Mouse (Mus musculus): Measurements from ENCODE around the gene Rprm. TPM values are rescaled to one million over a fixed set of nuclear protein-coding genes. Genes with fewer than 3 reads are reported as not detected.
A peak's percentile ranks its signal among the peaks of the same experiment; 100 is the strongest.

The Rprm gene
- polyA plus RNA-seq, 1 experiment from 2014 or later: 2.5 TPM

DNA sequence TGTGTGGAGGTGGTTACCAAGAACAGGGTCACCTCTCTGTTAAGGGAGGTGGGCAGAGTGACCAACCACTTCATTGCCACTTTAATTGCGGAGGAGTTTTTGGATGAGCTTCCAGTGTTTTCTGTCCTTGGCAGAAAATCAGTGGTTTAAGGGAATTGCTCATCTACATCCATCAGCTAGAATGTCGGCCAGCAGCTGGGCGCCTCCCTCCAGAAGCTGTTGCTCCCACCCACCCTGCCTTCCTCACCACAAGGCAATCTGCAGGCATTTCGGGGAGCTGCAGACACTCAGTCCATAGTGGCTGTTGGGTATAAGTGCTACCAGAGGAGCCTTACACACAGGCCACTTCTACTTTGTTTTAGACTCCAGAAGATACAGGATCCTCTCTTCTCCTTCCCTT is 902 bp upstream of the Rprm start:
- DNase-seq: no peak
- WGBS: 55% methylated on average over 4 of the region's 4 CpGs

DNA sequence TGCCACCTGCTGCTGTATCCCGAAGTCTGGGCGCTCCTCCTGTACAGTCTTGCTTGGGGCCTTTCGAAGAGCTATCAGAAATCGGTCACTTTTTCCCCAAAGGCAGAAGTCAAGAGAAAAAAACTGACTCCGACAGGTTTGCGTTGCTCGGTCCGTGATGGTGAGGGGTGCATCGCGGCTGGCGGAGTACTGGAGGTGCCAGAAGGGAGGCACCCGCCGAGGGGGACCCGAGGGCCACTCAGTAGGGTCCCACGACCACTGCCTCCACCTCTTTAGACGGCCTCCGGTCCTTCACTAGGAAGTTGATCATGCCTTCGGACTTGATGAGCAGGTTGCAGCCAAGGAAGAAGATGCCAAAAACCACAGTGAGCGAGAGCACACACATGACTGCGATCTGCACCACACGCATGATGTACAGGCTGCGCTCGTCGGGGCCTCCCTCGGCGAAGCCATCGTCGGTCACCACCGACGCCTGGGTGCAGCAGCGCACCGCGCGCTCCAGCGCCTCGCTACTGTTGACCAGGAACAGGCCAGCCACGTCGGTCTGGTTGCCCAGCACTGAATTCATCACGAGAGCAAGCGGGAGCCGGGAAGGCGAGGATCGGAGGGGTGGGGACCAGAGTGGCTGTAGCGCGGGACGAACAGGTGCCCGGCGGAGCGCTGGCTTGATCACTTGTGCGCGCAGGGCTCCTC is 469 bp downstream of the Rprm start:
- Histone ChIP-seq H3K9me3 (ENCODE audit: low read depth, low read length) (no peaks in the 10 kb centered on the region), H3K36me3 (ENCODE audit: insufficient read depth) (no peaks in the 10 kb centered on the region), H3K4me1 (ENCODE audit: insufficient read depth) (peaks cover 7% of the 10 kb centered on the region; the same call in 1 of the 2 replicates), H3K4me3 (ENCODE audit: low read depth, low read length) (peak overlapping the region; percentile 42), H3K27me3 (ENCODE audit: insufficient read depth, low read length) (peaks cover 8% of the 10 kb centered on the region), H3K27ac (ENCODE audit: low read depth) (peak overlapping the region; percentile 58; the same call in 1 of the 2 replicates), H3K4me2 (peak overlapping the region; percentile 78), H3K9ac (peak overlapping the region; percentile 29; the same call in 1 of the 2 replicates)
- DNase-seq: no peak
- peak; percentile 83 for ATAC-seq (ENCODE audit: insufficient read depth)
- 1% methylated on average over 51 of the region's 51 CpGs for WGBS
- no peak for TF ChIP-seq CTCF (IDR thresholded peaks at IDR 0.05; ENCODE audit: low read depth)

More for the DNA sequence above, 902 bp upstream of the Rprm start:
- H3K4me3 ChIP-seq (ENCODE audit: low read depth, low read length): no peak overlapping the region
- no peak for TF ChIP-seq CTCF (IDR thresholded peaks at IDR 0.05; ENCODE audit: low read depth)
- H3K9me3 ChIP-seq (ENCODE audit: low read depth, low read length): no peaks in the 10 kb centered on the region
- H3K27me3 ChIP-seq (ENCODE audit: insufficient read depth, low read length): peaks cover 8% of the 10 kb centered on the region
- no peak overlapping the region for H3K4me2 ChIP-seq
- peaks cover 7% of the 10 kb centered on the region; the same call in 1 of the 2 replicates for H3K4me1 ChIP-seq (ENCODE audit: insufficient read depth)
- H3K36me3 ChIP-seq (ENCODE audit: insufficient read depth): no peaks in the 10 kb centered on the region
- no peak overlapping the region for H3K9ac ChIP-seq
- ATAC-seq (ENCODE audit: insufficient read depth): no peak
- no peak overlapping the region for H3K27ac ChIP-seq (ENCODE audit: low read depth)

DNA sequence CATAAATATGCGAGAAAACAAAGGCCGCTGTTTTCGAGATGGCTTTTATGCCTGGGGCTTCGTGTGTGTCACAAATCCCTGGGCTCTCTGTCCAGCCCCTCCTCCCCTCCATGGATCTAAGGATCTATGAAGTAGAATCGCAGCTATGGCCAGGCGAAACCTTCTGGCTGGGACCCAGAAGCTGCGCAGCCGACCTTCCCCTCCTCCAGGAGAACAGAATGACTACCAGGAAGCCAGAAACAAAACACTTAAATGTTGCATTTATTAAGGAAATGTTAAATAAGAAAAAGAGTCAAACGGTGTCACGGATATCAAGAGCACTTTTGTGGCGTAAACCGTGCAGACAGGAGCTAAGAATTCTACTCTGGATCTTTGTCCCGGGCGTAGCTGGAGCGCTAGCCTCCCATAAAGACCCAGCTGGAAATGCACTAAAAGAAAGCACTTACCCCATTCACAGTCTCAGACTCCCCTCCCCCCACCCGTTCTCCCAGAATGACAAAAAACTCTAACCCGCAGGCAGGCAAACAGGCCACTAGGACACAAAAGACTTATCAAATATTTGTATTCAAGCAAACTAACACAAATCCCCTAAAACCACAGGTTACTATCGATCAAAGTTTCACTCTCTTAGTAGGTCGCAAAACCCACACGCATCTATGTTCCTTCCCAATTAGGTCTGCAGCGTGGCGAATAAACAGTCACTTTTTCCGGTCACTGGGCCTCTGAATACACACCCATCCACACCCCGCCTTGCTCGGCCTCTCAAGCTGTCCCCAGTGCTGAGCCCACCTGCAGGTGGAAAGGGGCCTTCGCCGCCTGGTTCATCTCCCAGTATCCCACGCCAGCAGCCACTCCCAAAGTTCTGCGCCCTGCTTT is 1.3 kb downstream of the Rprm start:
- no peak for TF ChIP-seq CTCF (IDR thresholded peaks at IDR 0.05; ENCODE audit: low read depth)
- H3K27me3 ChIP-seq (ENCODE audit: insufficient read depth, low read length): peaks cover 8% of the 10 kb centered on the region
- no peaks in the 10 kb centered on the region for H3K9me3 ChIP-seq (ENCODE audit: low read depth, low read length)
- peak overlapping the region; percentile 29; the same call in 1 of the 2 replicates for H3K9ac ChIP-seq
- peak; percentile 16; the same call in 1 of the 2 replicates for ATAC-seq (ENCODE audit: insufficient read depth)
- WGBS: 3% methylated on average over 29 of the region's 29 CpGs
- H3K4me2 ChIP-seq: peak overlapping the region; percentile 78
- peak overlapping the region; percentile 42 for H3K4me3 ChIP-seq (ENCODE audit: low read depth, low read length)
- H3K27ac ChIP-seq (ENCODE audit: low read depth): no peak overlapping the region
- H3K36me3 ChIP-seq (ENCODE audit: insufficient read depth): no peaks in the 10 kb centered on the region
- peak; percentile 40 for DNase-seq
- H3K4me1 ChIP-seq (ENCODE audit: insufficient read depth): peaks cover 7% of the 10 kb centered on the region; the same call in 1 of the 2 replicates

DNA sequence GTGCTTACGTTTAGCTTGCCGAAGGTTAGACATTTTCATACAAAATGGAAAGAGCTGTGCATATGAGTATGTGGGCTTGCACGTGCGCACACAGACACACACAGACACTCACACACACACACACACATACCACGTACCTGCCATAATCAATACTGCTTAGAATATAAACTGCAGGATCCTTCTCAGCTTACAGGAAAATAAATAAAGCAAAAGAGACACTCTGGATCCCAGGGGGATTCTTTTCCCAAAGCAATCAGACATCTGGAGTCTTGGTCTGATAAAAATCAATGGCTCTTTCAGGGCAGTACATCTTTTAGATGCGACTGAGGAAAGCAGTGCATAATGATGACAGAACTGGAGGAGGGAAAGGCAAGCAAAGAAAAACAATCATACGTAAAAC is 6.4 kb downstream of the Rprm start:
- 72% methylated on average over 7 of the region's 7 CpGs for WGBS

DNA sequence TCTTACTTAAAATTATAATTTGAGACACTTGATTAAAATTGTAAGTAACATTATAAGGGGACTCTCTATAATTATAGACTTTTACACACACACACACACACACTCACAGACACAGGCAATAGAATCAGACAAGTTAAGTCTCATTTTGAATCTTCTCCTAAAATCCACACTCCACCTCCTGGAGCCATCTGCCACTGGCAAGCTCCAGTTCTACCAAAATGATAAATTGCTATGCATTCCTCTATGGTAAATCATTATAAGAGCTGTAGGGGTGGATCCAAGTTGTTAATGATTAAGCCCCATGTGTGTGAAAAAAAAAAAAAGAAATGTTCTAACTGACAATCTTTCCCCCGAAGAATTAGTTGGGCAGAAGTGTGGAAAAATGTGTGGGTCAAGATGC is 13.8 kb downstream of the Rprm start:
- no peak overlapping the region for H3K27ac ChIP-seq (ENCODE audit: low read depth)
- no peak overlapping the region for H3K4me3 ChIP-seq (ENCODE audit: low read depth, low read length)
- no peaks in the 10 kb centered on the region for H3K9me3 ChIP-seq (ENCODE audit: low read depth, low read length)
- H3K9ac ChIP-seq: no peak overlapping the region
- no peak for ATAC-seq (ENCODE audit: insufficient read depth)
- H3K4me1 ChIP-seq (ENCODE audit: insufficient read depth): no peaks in the 10 kb centered on the region
- no peaks in the 10 kb centered on the region for H3K36me3 ChIP-seq (ENCODE audit: insufficient read depth)
- no peak for DNase-seq
- no peak for TF ChIP-seq CTCF (IDR thresholded peaks at IDR 0.05; ENCODE audit: low read depth)
- 47% methylated on average over 1 of the region's 1 CpGs for WGBS
- H3K4me2 ChIP-seq: no peak overlapping the region
- no peaks in the 10 kb centered on the region for H3K27me3 ChIP-seq (ENCODE audit: insufficient read depth, low read length)

More for the DNA sequence above, 6.4 kb downstream of the Rprm start:
- Histone ChIP-seq H3K9me3 (ENCODE audit: low read depth, low read length) (no peaks in the 10 kb centered on the region), H3K27me3 (ENCODE audit: insufficient read depth, low read length) (no peaks in the 10 kb centered on the region), H3K27ac (ENCODE audit: low read depth) (no peak overlapping the region), H3K4me3 (ENCODE audit: low read depth, low read length) (no peak overlapping the region), H3K4me1 (ENCODE audit: insufficient read depth) (peaks cover 3% of the 10 kb centered on the region; the same call in 1 of the 2 replicates), H3K4me2 (no peak overlapping the region), H3K36me3 (ENCODE audit: insufficient read depth) (no peaks in the 10 kb centered on the region), H3K9ac (no peak overlapping the region)
- ATAC-seq (ENCODE audit: insufficient read depth) (no peak), DNase-seq (no peak)
- TF ChIP-seq CTCF (IDR thresholded peaks at IDR 0.05; ENCODE audit: low read depth): no peak

DNA sequence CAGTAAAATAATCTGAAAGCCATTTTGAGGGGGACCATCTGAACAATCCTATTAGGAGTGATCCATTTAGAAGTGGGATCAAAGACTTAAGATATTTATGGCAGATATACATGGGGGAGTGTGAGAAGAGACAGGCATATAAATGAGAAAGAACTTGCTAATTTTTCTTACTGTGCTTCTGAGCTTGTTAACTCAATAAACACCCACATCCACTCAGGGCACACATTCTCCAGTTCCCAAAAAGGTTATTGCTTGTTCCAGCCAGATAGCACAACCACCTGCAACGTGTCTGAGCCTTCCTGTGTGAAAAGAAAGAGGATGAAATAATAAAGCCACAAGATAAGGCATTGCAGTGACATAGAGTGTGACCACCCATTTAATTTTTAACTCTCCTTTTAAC is 22.9 kb downstream of the Rprm start:
- H3K27ac ChIP-seq (ENCODE audit: low read depth): no peak overlapping the region
- H3K27me3 ChIP-seq (ENCODE audit: insufficient read depth, low read length): no peaks in the 10 kb centered on the region
- TF ChIP-seq CTCF (IDR thresholded peaks at IDR 0.05; ENCODE audit: low read depth): no peak
- no peak overlapping the region for H3K9ac ChIP-seq
- no peaks in the 10 kb centered on the region for H3K9me3 ChIP-seq (ENCODE audit: low read depth, low read length)
- H3K4me2 ChIP-seq: no peak overlapping the region
- H3K4me3 ChIP-seq (ENCODE audit: low read depth, low read length): no peak overlapping the region
- no peak for DNase-seq
- H3K36me3 ChIP-seq (ENCODE audit: insufficient read depth): no peaks in the 10 kb centered on the region
- WGBS: 10% methylated on average over 1 of the region's 1 CpGs
- ATAC-seq (ENCODE audit: insufficient read depth): no peak
- H3K4me1 ChIP-seq (ENCODE audit: insufficient read depth): no peaks in the 10 kb centered on the region

DNA sequence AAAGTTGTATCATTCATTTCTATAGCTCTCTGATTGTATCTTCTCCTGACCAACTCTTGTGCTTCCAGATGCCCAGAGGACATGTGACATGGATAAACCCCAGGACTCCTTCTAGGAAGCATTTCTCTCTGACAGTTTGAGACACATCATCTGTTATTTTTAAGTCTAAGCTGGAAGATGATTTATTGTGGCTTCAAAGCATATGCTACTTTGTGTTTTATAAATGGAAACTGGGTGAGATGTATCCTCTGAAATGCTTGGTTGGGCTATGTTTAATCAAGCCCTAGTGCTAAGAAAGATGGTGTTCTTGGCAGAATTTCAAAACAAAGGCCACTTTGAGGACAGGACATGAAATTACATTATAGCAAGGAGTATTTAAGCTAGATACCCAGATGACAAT is 24.3 kb downstream of the Rprm start:
- Histone ChIP-seq H3K9me3 (ENCODE audit: low read depth, low read length) (no peaks in the 10 kb centered on the region), H3K9ac (no peak overlapping the region), H3K4me2 (no peak overlapping the region), H3K36me3 (ENCODE audit: insufficient read depth) (no peaks in the 10 kb centered on the region), H3K4me1 (ENCODE audit: insufficient read depth) (no peaks in the 10 kb centered on the region), H3K27me3 (ENCODE audit: insufficient read depth, low read length) (no peaks in the 10 kb centered on the region), H3K4me3 (ENCODE audit: low read depth, low read length) (no peak overlapping the region), H3K27ac (ENCODE audit: low read depth) (no peak overlapping the region)
- TF ChIP-seq CTCF (IDR thresholded peaks at IDR 0.05; ENCODE audit: low read depth): no peak
- ATAC-seq (ENCODE audit: insufficient read depth) (no peak), DNase-seq (no peak)

Data from lung, embryonic 14.5 days (tissue).